Mouse (Mus musculus) embryonic facial prominence, embryonic 13.5 days (tissue): ENCODE data around the gene Btf3. TPM values are rescaled to one million over a fixed set of nuclear protein-coding genes. Genes with fewer than 3 reads are reported as not detected.

Source experiments
- ATAC-seq: fragments of 200-750 bp; cut with Nextera tagmentation; 2 replicates; pipeline ENCODE4 v1.8.0; 2017; ENCODE audit warnings: low read depth; ENCODE audit not compliant: insufficient number of reproducible peaks, insufficient read depth, low FRiP score, low TSS enrichment
- H3K27ac ChIP-seq: fragments of 300-500 bp; sonication (generic); 2 replicates; pipeline ENCODE4 v1.5.1; 2015; ENCODE audit warnings: moderate library complexity, mild to moderate bottlenecking, inconsistent platforms
- H3K27me3 ChIP-seq: fragments of 300-500 bp; sonication (generic); 2 replicates; pipeline ENCODE4 v1.6.1; 2015; ENCODE audit warnings: mild to moderate bottlenecking, inconsistent platforms
- H3K36me3 ChIP-seq: fragments of 300-500 bp; sonication (generic); 2 replicates; pipeline ENCODE4 v1.6.1; 2015; ENCODE audit warnings: mild to moderate bottlenecking, inconsistent platforms
- H3K4me1 ChIP-seq: fragments of 300-500 bp; sonication (generic); 2 replicates; pipeline ENCODE4 v1.6.1; 2015; ENCODE audit warnings: inconsistent platforms
- H3K4me2 ChIP-seq: fragments of 300-500 bp; sonication (generic); 2 replicates; pipeline ENCODE4 v1.6.1; 2015; ENCODE audit warnings: moderate library complexity, mild to moderate bottlenecking, inconsistent platforms
- H3K4me3 ChIP-seq: fragments of 300-500 bp; sonication (generic); 2 replicates; pipeline ENCODE4 v1.5.1; 2015; ENCODE audit warnings: mild to moderate bottlenecking, inconsistent platforms
- H3K9ac ChIP-seq: fragments of 300-500 bp; sonication (generic); 2 replicates; pipeline ENCODE4 v1.6.1; 2015; ENCODE audit warnings: mild to moderate bottlenecking, inconsistent platforms
- H3K9me3 ChIP-seq: fragments of 300-500 bp; sonication (generic); 2 replicates; pipeline ENCODE4 v1.6.1; 2016; ENCODE audit warnings: inconsistent platforms
- WGBS: fragments of 180-500 bp; shearing (Covaris S2); methylation state at CpG from one replicate; pipeline ENCODE4 v1.1.7; 2015; ENCODE audit warnings: mixed read lengths; 5-methylcytosine and 5-hydroxymethylcytosine counted together
- polyA plus RNA-seq: library from polyadenylated mRNA; unstranded; fragments of >200 nt; fragmentation: Nextera tagmentation; extraction: Ambion mirVana; gene quantifications from 2 replicates; pipeline ENCODE4 v1.2.1, GENCODE M21; 2015

The Btf3 gene
- 725 and 786 TPM in 2 replicates for polyA plus RNA-seq

GRCm38 (mm10) chr13:98316480-98317245 is at the start of gene Btf3:
Btf3 (minus strand) TSS chr13:98317006.
- under 1% methylated on average over 90 of the region's 90 CpGs for WGBS
- peak within 1 kb of the TSS; percentile 76 for H3K4me2 ChIP-seq

GRCm38 (mm10) chr13:98365766-98366421 is 49.1 kb upstream of the Btf3 start:
- no peaks in the 10 kb centered on the region for H3K9me3 ChIP-seq
- H3K36me3 ChIP-seq: no peaks in the 10 kb centered on the region
- under 1% methylated on average over 52 of the region's 52 CpGs for WGBS
- peaks cover 25% of the 10 kb centered on the region for H3K4me1 ChIP-seq
- peaks cover 87% of the 10 kb centered on the region for H3K27me3 ChIP-seq
- ATAC-seq: peak; percentile 62; the same call in 1 of the 2 replicates
- H3K9ac ChIP-seq: peak overlapping the region; percentile 65
- peak overlapping the region; percentile 37 for H3K4me3 ChIP-seq
- H3K4me2 ChIP-seq: peak overlapping the region; percentile 69
- H3K27ac ChIP-seq: 0 out of 2 replicates have a peak overlapping the region, but pooled peaks have one; percentile 48

More at GRCm38 (mm10) chr13:98316480-98317245, at the start of gene Btf3:
- Histone ChIP-seq H3K27ac (peak within 1 kb of the TSS; percentile 93), H3K9ac (peak within 1 kb of the TSS; percentile 98), H3K27me3 (no peaks in the 10 kb centered on the region), H3K4me1 (peaks cover 17% of the 10 kb centered on the region), H3K4me3 (peak within 1 kb of the TSS; percentile 96), H3K36me3 (peaks cover 26% of the 10 kb centered on the region), H3K9me3 (no peaks in the 10 kb centered on the region)
- ATAC-seq: peak; percentile 81

- Histone ChIP-seq H3K4me1 (peaks cover 25% of the 10 kb centered on the region), H3K9me3 (no peaks in the 10 kb centered on the region), H3K4me2 (no peak overlapping the region), H3K36me3 (no peaks in the 10 kb centered on the region), H3K27ac (no peak overlapping the region), H3K4me3 (no peak overlapping the region), H3K9ac (no peak overlapping the region), H3K27me3 (peaks cover 90% of the 10 kb centered on the region)
- ATAC-seq: no peak
- 2% methylated on average over 8 of the region's 8 CpGs for WGBS
Measured at GRCm38 (mm10) chr13:98365081-98365480, 48.3 kb upstream of the Btf3 start.

DNA sequence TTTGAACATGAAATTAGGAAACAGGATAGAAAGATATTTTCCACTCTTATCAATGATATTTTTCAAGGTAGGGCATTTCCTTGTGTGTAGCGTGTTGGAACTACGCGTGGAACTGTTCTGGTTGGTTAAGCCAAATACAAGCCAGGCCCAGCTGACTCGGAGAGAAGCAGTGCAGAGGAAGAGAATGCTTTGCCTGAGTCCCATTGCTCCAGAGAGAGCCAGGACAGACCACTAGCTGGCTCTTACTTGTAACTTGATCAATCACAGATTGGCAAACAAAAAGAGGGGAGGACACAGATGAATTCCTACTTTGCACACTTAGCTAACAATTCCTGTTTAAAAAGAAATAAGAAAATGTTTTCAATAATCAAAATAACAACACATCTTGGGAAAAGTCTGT is 46.2 kb upstream of the Btf3 start:
- H3K9me3 ChIP-seq: no peaks in the 10 kb centered on the region
- no peak overlapping the region for H3K27ac ChIP-seq
- no peak overlapping the region for H3K4me2 ChIP-seq
- peaks cover 20% of the 10 kb centered on the region for H3K4me1 ChIP-seq
- ATAC-seq: no peak
- peaks cover 90% of the 10 kb centered on the region for H3K27me3 ChIP-seq
- H3K4me3 ChIP-seq: no peak overlapping the region
- H3K9ac ChIP-seq: no peak overlapping the region
- 8% methylated on average over 4 of the region's 4 CpGs for WGBS
- no peaks in the 10 kb centered on the region for H3K36me3 ChIP-seq

DNA sequence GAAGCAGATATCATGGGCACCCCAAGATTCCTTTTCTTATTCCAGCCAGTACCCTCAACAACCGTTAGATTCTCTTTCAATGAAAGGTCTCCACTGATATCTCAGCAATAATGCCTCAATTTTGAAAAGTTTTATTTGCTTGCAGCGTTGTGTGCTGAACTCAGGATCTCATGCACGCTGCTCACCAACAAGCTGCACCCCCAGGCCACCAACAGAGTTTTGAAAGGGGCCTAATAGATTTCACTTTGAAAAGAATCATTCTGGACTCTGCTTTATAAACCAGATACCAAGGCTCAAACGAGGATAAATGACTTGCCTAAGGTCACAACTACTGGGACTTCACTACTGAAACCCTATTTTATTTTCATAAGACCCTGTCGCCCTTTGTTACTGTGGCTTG is 44.4 kb upstream of the Btf3 start:
- H3K4me2 ChIP-seq: no peak overlapping the region
- H3K27me3 ChIP-seq: peaks cover 83% of the 10 kb centered on the region
- no peak overlapping the region for H3K27ac ChIP-seq
- no peaks in the 10 kb centered on the region for H3K9me3 ChIP-seq
- ATAC-seq: no peak
- no peak overlapping the region for H3K9ac ChIP-seq
- 10% methylated on average over 5 of the region's 5 CpGs for WGBS
- peaks cover 6% of the 10 kb centered on the region for H3K4me1 ChIP-seq
- no peaks in the 10 kb centered on the region for H3K36me3 ChIP-seq
- no peak overlapping the region for H3K4me3 ChIP-seq

GRCm38 (mm10) chr13:98360391-98360790 is 43.6 kb upstream of the Btf3 start:
- H3K4me1 ChIP-seq: peaks cover 7% of the 10 kb centered on the region; the same call in 1 of the 2 replicates
- no peaks in the 10 kb centered on the region for H3K9me3 ChIP-seq
- no peak overlapping the region for H3K27ac ChIP-seq
- no peak overlapping the region for H3K4me3 ChIP-seq
- 9% methylated on average over 6 of the region's 6 CpGs for WGBS
- H3K36me3 ChIP-seq: no peaks in the 10 kb centered on the region
- H3K27me3 ChIP-seq: peaks cover 84% of the 10 kb centered on the region
- no peak overlapping the region for H3K9ac ChIP-seq
- H3K4me2 ChIP-seq: no peak overlapping the region
- ATAC-seq: no peak

- Histone ChIP-seq H3K27me3 (peaks cover 86% of the 10 kb centered on the region), H3K4me2 (peak overlapping the region; percentile 51), H3K9me3 (no peaks in the 10 kb centered on the region), H3K9ac (no peak overlapping the region), H3K27ac (no peak overlapping the region), H3K4me1 (peaks cover 17% of the 10 kb centered on the region), H3K36me3 (no peaks in the 10 kb centered on the region), H3K4me3 (no peak overlapping the region)
- WGBS: 2% methylated on average over 7 of the region's 8 CpGs
- no peak for ATAC-seq
Measured at GRCm38 (mm10) chr13:98359337-98359736, 42.5 kb upstream of the Btf3 start.

DNA sequence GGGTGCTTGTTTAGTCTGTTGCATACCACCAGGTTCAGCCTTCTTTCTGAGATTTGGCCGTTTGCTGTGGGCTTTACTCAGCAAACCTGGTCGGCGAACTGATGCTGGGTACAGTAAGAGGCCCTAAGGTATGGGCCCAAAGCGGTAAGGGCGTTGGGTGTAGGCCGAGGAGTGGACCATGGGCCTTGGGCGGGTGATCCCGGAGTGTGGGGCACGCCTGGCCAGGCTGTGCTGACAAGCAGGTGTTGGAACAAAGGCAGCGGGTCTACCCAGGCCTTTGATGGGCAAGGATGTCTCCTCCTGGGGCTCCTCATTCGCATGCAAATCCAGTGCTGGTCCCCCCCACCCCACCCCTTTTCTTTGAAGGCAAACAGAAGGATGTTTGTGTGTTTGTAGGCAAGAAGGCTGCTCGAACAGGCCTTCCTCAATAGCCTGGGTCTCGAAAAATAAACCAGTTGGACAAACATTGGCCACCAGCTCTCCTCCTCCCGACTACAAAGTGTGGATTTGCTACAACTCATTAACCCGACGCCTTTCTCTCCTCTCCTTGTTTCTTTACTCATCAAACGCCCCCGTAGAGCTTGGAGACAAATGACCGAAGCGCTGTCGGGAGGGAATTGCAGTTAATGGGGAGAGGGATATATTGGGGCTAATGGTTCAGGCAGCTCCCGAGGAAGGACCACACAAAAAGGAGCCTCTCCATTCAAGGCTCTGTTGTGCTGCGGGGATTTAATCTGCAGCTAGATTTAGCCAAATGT is 41.8 kb upstream of the Btf3 start:
- Histone ChIP-seq H3K4me3 (peak overlapping the region; percentile 27), H3K27ac (no peak overlapping the region), H3K9ac (peak overlapping the region; percentile 65), H3K9me3 (no peaks in the 10 kb centered on the region), H3K4me1 (peaks cover 25% of the 10 kb centered on the region), H3K27me3 (peaks cover 87% of the 10 kb centered on the region), H3K36me3 (no peaks in the 10 kb centered on the region), H3K4me2 (peak overlapping the region; percentile 51)
- WGBS: 10% methylated on average over 23 of the region's 23 CpGs
- ATAC-seq: no peak

DNA sequence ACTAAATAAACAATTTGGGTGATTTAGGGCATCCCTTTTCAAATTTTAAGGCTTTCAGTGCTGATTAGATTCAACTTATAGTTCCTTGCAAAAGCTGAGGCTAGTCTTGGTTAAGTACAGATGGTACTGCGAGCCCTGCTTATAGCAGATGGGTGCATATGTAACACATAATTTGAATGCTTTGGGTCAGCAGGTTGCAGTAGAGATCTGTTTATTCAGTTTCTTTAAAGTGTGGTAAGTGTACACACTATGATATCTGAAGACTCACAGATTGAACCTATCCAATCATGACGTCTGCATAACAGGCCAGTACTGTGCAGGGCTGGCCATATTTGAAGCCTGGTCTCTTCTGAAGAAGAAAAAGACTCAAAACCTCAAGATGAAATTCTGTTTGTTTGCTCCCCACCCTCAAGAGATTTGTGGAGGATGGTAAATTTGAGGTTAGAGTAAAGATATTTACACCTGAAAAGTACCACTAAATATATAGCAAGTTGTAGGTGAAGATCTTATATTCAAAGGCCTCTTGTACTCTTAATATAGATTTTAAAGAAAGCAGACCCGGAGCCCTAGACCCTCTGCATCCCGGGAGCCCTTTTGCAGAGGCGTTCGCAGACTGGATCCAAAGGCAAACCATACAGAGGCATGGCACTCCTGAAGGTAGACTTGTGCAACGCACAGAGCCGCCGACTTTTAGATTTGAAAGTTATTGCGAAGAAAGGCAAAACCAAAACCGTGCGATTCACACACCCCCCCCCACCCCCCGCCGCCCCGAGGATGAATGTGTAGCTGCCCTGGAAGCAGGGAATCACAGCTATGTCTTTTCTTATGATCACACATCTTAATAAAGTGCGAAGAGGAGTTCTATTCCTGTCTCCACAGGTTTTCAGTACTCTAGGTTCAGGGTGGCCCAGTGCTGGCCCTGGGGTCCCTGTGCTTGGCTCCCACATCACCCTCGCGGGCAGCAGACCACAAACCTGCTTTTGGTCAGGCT is 40.9 kb upstream of the Btf3 start:
- H3K9me3 ChIP-seq: no peaks in the 10 kb centered on the region
- no peak for ATAC-seq
- no peaks in the 10 kb centered on the region for H3K36me3 ChIP-seq
- peak overlapping the region; percentile 51 for H3K4me2 ChIP-seq
- H3K4me1 ChIP-seq: peaks cover 26% of the 10 kb centered on the region
- H3K27me3 ChIP-seq: peaks cover 86% of the 10 kb centered on the region
- no peak overlapping the region for H3K27ac ChIP-seq
- 8% methylated on average over 18 of the region's 18 CpGs for WGBS
- peak overlapping the region; percentile 65 for H3K9ac ChIP-seq
- peak overlapping the region; percentile 27 for H3K4me3 ChIP-seq

DNA sequence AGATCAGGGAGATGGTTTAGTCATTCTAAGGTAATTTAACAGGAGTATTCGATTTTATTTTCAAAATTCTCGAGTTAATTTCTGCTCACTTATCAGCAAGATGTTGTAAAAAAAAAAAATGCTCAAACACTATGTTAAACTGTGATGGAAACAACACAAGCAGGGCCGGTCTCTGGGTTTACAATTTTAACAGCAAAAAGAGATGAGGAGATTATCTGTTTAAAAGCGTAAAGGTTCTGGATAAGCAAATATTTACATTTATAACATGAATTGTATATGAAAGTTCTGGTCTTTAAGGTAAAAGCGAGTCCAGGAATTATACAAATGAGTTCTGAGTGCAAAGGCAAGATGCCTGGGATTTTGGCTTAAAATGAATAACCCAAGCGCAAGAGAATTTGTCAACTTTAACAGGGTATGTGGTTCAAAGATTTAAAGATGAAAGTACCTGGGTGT is 40.2 kb upstream of the Btf3 start:
- Histone ChIP-seq H3K4me2 (peak overlapping the region; percentile 51), H3K9ac (peak overlapping the region; percentile 49; the same call in 1 of the 2 replicates)

More for the DNA sequence above, 40.2 kb upstream of the Btf3 start:
- no peak overlapping the region for H3K27ac ChIP-seq
- ATAC-seq: no peak
- peaks cover 86% of the 10 kb centered on the region for H3K27me3 ChIP-seq
- WGBS: 12% methylated on average over 6 of the region's 6 CpGs
- H3K36me3 ChIP-seq: no peaks in the 10 kb centered on the region
- peak overlapping the region; percentile 27 for H3K4me3 ChIP-seq
- H3K9me3 ChIP-seq: no peaks in the 10 kb centered on the region
- peaks cover 26% of the 10 kb centered on the region for H3K4me1 ChIP-seq
